Mouse (Mus musculus) lung, embryonic 14.5 days (tissue): ENCODE results near the gene Myo10. TPM values are rescaled to one million over a fixed set of nuclear protein-coding genes. Genes with fewer than 3 reads are reported as not detected.

Experiments
- ATAC-seq: fragments of 200-750 bp; cut with Nextera tagmentation; 2 replicates; pipeline ENCODE4 v1.8.0; 2017; ENCODE audit warnings: mild to moderate bottlenecking, moderate TSS enrichment, moderate library complexity; ENCODE audit not compliant: insufficient read depth
- DNase-seq: peaks from one replicate; pipeline ENCODE4 v3.0.0-alpha.2; 2015
- H3K27ac ChIP-seq: fragments of 300-500 bp; sonication (generic); 2 replicates; pipeline ENCODE4 v1.5.1; 2014; ENCODE audit warnings: low read depth, mild to moderate bottlenecking, moderate library complexity
- H3K27me3 ChIP-seq: fragments of 300-500 bp; sonication (generic); 2 replicates; pipeline ENCODE4 v1.6.1; 2014; ENCODE audit warnings: low read length, control low read depth; ENCODE audit not compliant: insufficient read depth
- H3K36me3 ChIP-seq: fragments of 300-500 bp; sonication (generic); 2 replicates; pipeline ENCODE4 v1.6.1; 2014; ENCODE audit warnings: control low read depth; ENCODE audit not compliant: insufficient read depth
- H3K4me1 ChIP-seq: fragments of 300-500 bp; sonication (generic); 2 replicates; pipeline ENCODE4 v1.6.1; 2014; ENCODE audit warnings: antibody characterized with exemption, control low read depth; ENCODE audit not compliant: insufficient read depth
- H3K4me2 ChIP-seq: fragments of 300-500 bp; sonication (generic); 2 replicates; pipeline ENCODE4 v1.6.1; 2014; ENCODE audit warnings: mild to moderate bottlenecking
- H3K4me3 ChIP-seq: fragments of 300-500 bp; sonication (generic); 2 replicates; pipeline ENCODE4 v1.5.1; 2014; ENCODE audit warnings: low read depth, low read length
- H3K9ac ChIP-seq: fragments of 300-500 bp; sonication (generic); 2 replicates; pipeline ENCODE4 v1.6.1; 2014
- H3K9me3 ChIP-seq: fragments of 300-500 bp; sonication (generic); 2 replicates; pipeline ENCODE4 v1.6.1; 2016; ENCODE audit warnings: low read depth, low read length, control low read depth
- CTCF ChIP-seq: IDR thresholded peaks from 2 replicates; pipeline ENCODE4 v1.5.1; 2016; ENCODE audit warnings: antibody characterized with exemption, low read depth
- WGBS: fragments of 180-500 bp; shearing (Covaris S2); extraction: QIAGEN DNeasy Blood & Tissue Kit; methylation state at CpG from one replicate; pipeline ENCODE4 v1.1.7; 2014; 5-methylcytosine and 5-hydroxymethylcytosine counted together
- polyA plus RNA-seq: library from polyadenylated mRNA; unstranded; fragments of >200 nt; fragmentation: Nextera tagmentation; extraction: Ambion mirVana; gene quantifications from 2 replicates; pipeline ENCODE4 v1.2.1, GENCODE M21; 2014

The Myo10 gene
- polyA plus RNA-seq, 1 experiment from 2014 or later = 54.8 TPM

DNA sequence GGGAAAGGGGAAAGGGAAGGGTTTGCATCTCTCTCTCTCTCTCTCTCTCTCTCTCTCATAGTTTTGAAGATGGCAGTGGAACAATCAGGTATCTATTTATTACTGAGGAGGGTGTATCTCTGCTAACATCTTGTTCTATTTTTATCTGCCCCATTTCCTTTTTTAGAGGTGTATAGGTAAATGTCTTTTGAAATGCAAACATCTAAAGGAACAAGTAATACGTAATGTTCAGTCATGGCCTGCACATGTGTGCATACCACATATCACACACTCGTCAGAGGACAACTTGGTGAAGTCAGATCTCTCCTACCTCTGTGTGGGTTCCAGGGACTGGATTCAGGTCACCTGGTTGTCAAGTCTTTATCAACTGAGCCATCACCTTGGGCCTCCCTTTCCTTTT is 194.9 kb downstream of the Myo10 start:
- WGBS = 82% methylated on average over 2 of the region's 2 CpGs
- H3K4me3 ChIP-seq = no peak overlapping the region
- no peak for DNase-seq
- peaks cover 23% of the 10 kb centered on the region; the same call in 1 of the 2 replicates for H3K36me3 ChIP-seq
- no peaks in the 10 kb centered on the region for H3K4me1 ChIP-seq
- peaks cover 4% of the 10 kb centered on the region for H3K9me3 ChIP-seq
- no peak overlapping the region for H3K4me2 ChIP-seq
- H3K27ac ChIP-seq = no peak overlapping the region
- H3K9ac ChIP-seq = no peak overlapping the region
- TF ChIP-seq CTCF = no peak
- H3K27me3 ChIP-seq = no peaks in the 10 kb centered on the region
- ATAC-seq = no peak

DNA sequence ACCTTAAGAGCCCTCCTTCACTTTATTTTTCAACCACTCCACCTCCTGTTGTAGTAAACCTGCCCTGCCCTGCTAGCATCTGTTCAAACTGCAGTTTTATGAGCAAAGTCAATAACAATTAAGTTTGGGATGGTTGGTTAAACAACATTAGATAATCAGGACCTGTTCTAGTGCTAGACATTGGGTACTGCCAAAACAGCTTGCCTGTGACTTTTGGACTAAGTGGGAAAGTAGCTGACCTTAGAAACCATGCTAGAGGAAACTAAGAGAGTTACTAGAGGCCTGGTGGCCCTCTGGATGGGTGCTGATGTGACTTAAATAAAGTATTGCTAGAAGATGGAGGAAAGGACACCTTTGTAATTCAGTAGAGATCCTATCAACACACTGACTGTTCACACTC is 199.7 kb downstream of the Myo10 start:
- Histone ChIP-seq H3K4me1 (no peaks in the 10 kb centered on the region), H3K27ac (no peak overlapping the region), H3K9ac (no peak overlapping the region), H3K27me3 (no peaks in the 10 kb centered on the region), H3K9me3 (peaks cover 4% of the 10 kb centered on the region; the same call in 1 of the 2 replicates), H3K4me3 (no peak overlapping the region), H3K36me3 (no peaks in the 10 kb centered on the region), H3K4me2 (no peak overlapping the region)
- no peak for ATAC-seq
- TF ChIP-seq CTCF = no peak
- no peak for DNase-seq

DNA sequence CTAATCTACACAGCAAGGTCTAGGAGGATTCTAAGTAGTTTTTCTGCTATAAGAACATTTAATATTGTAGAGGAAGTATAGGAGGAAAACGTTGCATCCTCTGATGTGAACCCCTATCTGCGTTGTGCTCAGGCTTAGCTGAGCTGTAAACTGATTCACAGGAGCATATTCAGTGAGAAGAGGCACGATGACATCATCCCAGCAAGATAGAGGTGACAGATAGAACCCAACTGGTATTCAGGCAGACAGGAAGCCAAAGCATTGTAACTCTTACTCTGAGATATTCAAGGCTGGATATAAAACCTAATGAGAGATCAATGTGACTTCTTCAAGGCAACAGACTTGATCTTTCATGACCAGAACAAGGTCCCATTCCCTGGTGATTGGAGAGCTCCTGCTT is 200.3 kb downstream of the Myo10 start:
- H3K9ac ChIP-seq = no peak overlapping the region
- 47% methylated on average over 3 of the region's 3 CpGs for WGBS
- no peak overlapping the region for H3K4me2 ChIP-seq
- ATAC-seq (no peak), DNase-seq (no peak)
- TF ChIP-seq CTCF = no peak
- no peak overlapping the region for H3K27ac ChIP-seq
- no peak overlapping the region for H3K4me3 ChIP-seq
- H3K9me3 ChIP-seq = peaks cover 4% of the 10 kb centered on the region; the same call in 1 of the 2 replicates
- H3K4me1 ChIP-seq = no peaks in the 10 kb centered on the region
- no peaks in the 10 kb centered on the region for H3K36me3 ChIP-seq
- H3K27me3 ChIP-seq = no peaks in the 10 kb centered on the region

DNA sequence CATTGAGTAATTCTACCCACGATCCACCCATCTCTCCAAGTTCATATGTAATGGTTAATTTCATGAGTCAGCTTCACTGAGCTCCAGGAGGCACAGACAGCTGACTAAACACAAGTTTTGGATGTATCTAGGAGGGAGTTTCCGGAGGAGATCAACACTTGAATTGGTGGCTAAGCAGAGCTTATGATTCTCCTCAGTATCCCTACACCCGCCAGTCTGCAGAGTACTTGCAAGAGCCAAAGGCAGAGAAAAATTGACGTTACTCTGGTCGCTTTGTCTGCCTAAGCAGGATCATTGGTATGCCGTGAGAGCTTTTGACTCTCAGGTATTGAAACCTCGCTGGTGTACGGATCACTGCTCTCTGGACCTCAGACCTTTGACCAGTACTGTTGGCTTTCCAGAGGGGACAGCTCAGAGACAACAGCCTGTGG is 204.2 kb downstream of the Myo10 start:
- Histone ChIP-seq H3K4me3 (no peak overlapping the region), H3K9me3 (no peaks in the 10 kb centered on the region), H3K36me3 (no peaks in the 10 kb centered on the region), H3K9ac (no peak overlapping the region), H3K4me1 (no peaks in the 10 kb centered on the region), H3K4me2 (no peak overlapping the region), H3K27ac (no peak overlapping the region), H3K27me3 (no peaks in the 10 kb centered on the region)
- TF ChIP-seq CTCF = no peak
- 81% methylated on average over 8 of the region's 8 CpGs for WGBS
- DNase-seq = no peak
- ATAC-seq = no peak

DNA sequence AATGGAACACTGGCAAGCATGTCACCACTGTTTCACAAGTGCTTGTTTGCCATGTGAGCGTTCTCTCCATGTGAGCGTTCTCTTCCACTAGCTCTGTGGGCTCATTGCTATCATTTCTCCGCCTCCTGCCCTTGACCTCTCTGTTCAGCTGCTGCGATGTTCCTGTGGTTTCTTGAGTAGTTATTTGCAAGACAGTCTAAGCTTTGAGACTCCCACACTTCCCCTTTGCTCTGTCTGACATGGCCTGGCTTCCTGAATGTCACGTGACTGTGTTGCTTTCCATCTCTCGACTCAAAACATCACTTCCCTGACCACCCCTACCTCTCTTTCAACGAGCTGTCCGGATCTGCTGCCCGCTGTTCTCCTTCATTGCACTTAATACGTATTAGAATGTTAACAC is 206.1 kb downstream of the Myo10 start:
- TF ChIP-seq CTCF = no peak
- no peak overlapping the region for H3K27ac ChIP-seq
- H3K9ac ChIP-seq = no peak overlapping the region
- H3K27me3 ChIP-seq = no peaks in the 10 kb centered on the region
- ATAC-seq (no peak), DNase-seq (no peak)
- 71% methylated on average over 10 of the region's 10 CpGs for WGBS
- no peak overlapping the region for H3K4me2 ChIP-seq
- H3K9me3 ChIP-seq = no peaks in the 10 kb centered on the region
- H3K36me3 ChIP-seq = no peaks in the 10 kb centered on the region
- H3K4me3 ChIP-seq = no peak overlapping the region
- no peaks in the 10 kb centered on the region for H3K4me1 ChIP-seq

DNA sequence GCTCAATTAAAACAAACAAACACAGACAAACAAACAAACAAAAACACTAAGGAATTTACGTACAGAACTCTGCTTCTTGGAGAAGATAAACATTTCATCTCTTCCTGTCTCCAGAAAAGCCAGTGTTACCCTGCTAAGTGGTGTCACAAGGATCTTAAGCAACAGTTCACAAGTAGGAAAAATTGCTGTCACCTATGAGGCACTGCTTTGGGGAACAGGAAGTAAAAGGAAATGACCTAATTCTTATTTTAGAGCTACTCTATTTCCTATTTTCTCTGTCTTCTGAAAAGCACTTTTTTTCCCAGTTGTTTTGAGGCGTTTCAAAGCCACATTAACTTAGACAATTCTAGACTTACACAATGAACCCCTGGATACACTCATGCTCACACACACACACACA is 208.1 kb downstream of the Myo10 start:
- H3K27ac ChIP-seq = no peak overlapping the region
- 52% methylated on average over 2 of the region's 2 CpGs for WGBS

DNA sequence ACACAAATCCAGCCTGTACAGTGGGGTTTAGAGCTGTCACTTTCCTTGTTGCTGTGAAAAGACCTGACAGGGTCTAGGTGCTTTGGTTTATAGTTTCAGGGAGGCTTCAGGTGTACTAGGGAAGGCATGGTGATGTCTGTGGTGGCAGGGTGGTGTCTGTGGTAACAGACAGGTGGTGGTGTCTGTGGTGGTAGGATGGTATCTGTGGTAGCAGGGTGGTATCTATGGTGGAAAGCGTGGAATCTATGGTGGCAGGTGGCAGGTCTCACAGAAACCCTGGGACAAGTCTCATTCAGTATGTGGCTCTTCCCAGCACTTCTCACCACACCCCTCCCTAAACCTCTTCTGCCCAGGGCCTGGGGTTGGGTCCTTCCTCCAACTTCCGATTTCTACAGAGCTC is 212.0 kb downstream of the Myo10 start:
- 68% methylated on average over 2 of the region's 2 CpGs for WGBS
- H3K4me3 ChIP-seq = no peak overlapping the region

More for the DNA sequence above, 208.1 kb downstream of the Myo10 start:
- no peaks in the 10 kb centered on the region for H3K4me1 ChIP-seq
- H3K9ac ChIP-seq = no peak overlapping the region
- TF ChIP-seq CTCF = no peak
- H3K9me3 ChIP-seq = no peaks in the 10 kb centered on the region
- H3K4me3 ChIP-seq = no peak overlapping the region
- DNase-seq (no peak), ATAC-seq (no peak)
- H3K4me2 ChIP-seq = no peak overlapping the region
- H3K36me3 ChIP-seq = no peaks in the 10 kb centered on the region
- H3K27me3 ChIP-seq = no peaks in the 10 kb centered on the region

More for the DNA sequence above, 212.0 kb downstream of the Myo10 start:
- Histone ChIP-seq H3K4me1 (no peaks in the 10 kb centered on the region), H3K36me3 (no peaks in the 10 kb centered on the region), H3K9ac (no peak overlapping the region), H3K27ac (no peak overlapping the region), H3K27me3 (no peaks in the 10 kb centered on the region), H3K4me2 (no peak overlapping the region), H3K9me3 (no peaks in the 10 kb centered on the region)
- ATAC-seq (no peak), DNase-seq (no peak)
- TF ChIP-seq CTCF = no peak
